Mouse (Mus musculus): ENCODE measurements around the gene Vmn2r81.

GRCm38 (mm10) chr10:79222214-79222613 lies 25.3 kb upstream of the Vmn2r81 start:
- no peak for TF ChIP-seq EP300 (IDR thresholded peaks at IDR 0.05; ENCODE audit: insufficient read depth, low read depth, low read length)
- no peak for TF ChIP-seq POLR2A (IDR thresholded peaks at IDR 0.05; ENCODE audit: insufficient read depth, low read depth, low read length)
